Mouse (Mus musculus) ovary, postnatal 36 days (tissue): ENCODE results near the gene 4930518I15Rik.
"Not testable (repeated sequence)": the region's sequence is repeated elsewhere in the genome, so short reads cannot be mapped to it uniquely, and the experiment has no call there.

ENCODE experiments used
- DNase-seq: peaks from one replicate; pipeline ENCODE4 v3.0.0; 2022; ENCODE audit warnings: low spot score, mixed read lengths

Gene 4930518I15Rik

DNA sequence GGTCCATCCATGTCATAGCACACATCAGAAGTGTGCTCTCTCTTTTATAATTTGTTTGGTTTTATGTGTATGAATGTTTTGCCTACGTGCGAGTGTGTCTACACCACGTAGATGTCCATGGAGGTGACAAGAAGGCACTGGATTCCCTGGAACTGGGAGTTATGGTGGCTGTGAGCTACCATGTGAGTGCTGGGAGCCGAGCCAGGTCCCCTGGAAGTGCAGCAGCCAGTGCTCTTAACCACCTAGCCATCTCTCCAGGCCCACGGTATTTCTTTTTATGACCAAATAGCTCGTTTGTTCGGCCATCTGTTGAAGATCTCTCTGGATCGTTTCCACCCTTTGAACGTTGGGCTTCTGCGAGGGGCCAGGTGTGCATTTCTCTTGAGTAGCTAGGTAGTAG lies 14.4 kb downstream of the 4930518I15Rik start:
- no peak for DNase-seq

GRCm38 (mm10) chr2:156842711-156843110 lies 15.0 kb downstream of the 4930518I15Rik start:
- DNase-seq = no peak

DNA sequence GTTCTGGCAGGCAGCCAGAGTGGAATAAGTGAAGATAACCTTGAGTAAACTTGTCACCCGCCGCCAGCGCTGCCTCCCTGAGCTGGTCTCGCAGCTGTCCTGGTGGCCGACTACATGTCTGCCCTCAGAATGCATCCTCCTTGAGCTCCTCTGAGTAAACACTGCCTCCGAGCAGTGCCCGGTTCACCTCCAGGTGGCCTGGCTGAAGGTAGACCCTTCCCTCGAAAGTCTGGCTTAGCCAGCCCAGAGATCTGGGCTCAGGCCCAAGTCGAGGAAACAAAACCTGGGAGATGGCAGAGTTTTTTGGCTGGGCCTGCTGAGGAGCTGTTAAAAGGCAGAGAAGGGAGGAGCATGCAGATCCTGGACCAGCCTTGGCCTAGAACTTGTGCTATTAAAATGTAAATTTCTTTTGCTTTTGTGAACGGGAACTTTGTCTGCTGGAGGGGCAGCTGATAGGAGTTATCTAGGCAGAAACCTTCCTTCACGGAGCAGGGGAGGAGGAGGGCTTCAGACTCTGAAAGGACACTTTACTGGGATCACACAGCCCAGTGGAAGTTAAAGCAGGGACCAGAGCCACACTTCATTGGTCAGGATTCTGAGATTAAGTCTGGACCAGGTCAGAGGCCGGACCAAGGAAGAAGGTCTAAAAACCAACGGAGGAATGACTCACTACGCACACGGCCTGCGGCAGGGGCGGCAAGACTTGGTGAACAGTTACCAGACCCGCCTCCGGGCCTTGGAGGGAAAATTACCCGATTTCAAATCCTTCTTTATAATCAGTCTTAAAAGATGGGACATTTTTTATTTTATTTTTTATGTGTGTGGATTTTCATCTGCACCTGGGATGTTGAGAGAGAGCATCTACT lies 15.7 kb downstream of the 4930518I15Rik start:
- peak; percentile 66 for DNase-seq

DNA sequence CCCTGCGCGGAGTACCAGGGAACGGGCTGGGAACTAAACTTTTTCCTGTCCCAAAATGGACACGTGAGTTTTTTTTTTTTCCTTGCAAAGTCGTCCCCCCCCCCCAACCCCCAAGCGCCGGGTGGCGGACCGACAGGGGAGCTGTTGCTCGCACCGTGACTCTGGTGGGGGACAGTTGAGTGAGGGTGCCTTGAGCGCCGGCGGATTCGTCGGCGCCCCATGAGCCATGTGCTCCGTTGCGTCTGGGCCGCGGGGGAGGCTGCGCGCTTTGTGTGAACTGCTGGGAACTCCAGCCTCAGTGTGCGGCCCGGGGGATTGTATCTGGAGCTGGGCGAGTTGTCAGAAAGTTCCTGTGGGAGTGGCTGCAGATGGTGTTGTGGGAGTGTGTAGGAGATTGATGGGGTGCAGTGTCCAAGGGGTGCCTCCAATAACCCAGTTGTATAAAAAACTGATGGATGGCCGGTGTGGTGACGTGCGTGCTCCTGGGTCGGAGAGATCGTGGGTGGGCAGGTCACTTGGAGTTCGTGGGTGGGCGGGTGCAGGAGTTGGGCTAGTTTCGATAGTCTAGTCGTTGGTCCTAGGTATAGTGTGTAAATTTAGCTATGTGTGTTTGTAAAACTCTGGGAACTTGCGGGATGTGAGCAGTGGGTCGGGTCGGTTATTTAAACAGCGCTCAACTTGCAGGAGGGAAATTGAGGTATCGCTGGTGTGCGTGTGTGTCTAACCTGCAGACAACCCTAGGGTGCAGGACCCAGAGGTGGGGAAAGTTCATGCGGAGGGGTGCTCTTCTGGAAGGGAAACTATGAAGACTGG lies 16.5 kb downstream of the 4930518I15Rik start:
- peak; percentile 71 for DNase-seq

GRCm38 (mm10) chr2:156840301-156841027 lies 17.3 kb downstream of the 4930518I15Rik start:
- DNase-seq = peak; percentile 57

- DNase-seq = peak; percentile 81
Measured at GRCm38 (mm10) chr2:156839319-156840191, 18.2 kb downstream of the 4930518I15Rik start, which contains the start of gene Tgif2. Gene Tgif2 (plus strand): TSS chr2:156840007.

GRCm38 (mm10) chr2:156838839-156839238 lies 18.9 kb downstream of the 4930518I15Rik start:
- DNase-seq = no peak

DNA sequence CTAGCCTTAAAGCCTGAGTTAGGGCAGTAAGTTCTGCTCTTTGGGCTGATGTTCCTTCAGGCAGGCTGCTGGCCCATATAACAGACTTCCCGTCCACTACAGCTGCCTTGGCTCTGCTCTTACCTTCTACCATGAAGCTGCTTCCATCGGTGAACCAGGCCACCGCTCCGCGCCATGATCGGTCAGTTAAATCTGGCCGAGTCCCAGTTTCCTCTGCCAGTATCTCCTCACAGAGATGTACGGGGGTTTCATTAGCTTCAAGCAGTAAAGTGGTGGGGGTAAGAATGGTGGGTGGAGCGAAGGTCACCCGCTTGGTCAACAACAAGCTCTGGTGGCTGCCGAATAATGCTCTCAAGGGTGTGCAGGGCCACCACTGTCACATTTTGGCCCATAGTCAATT lies 23.4 kb downstream of the 4930518I15Rik start:
- DNase-seq = no peak

GRCm38 (mm10) chr2:156825128-156825527 lies 32.6 kb downstream of the 4930518I15Rik start:
- DNase-seq = not testable (repeated sequence)

- DNase-seq = no peak
Measured at GRCm38 (mm10) chr2:156816116-156816515, 41.6 kb downstream of the 4930518I15Rik start.

GRCm38 (mm10) chr2:156815412-156815811 lies 42.3 kb downstream of the 4930518I15Rik start:
- DNase-seq = no peak

DNA sequence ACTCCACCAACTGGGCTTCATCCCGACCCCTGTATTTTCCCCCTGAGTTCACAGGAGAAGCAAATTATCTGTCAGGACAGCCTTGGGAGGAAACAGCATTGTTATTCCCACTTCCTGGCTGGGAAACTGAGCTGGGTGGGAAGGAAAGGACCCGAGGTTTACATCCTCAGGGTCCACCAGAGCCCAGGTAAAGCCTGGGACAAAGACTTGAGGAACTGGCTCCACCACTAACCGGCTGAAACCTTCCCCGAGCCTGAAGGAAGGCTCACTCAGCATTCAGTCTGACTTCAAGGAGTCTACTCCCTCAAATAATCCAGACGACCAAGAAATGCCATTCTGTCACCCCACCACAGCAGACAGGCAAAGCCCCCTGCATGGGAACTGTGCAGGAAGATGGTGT lies 42.9 kb downstream of the 4930518I15Rik start:
- no peak for DNase-seq

DNA sequence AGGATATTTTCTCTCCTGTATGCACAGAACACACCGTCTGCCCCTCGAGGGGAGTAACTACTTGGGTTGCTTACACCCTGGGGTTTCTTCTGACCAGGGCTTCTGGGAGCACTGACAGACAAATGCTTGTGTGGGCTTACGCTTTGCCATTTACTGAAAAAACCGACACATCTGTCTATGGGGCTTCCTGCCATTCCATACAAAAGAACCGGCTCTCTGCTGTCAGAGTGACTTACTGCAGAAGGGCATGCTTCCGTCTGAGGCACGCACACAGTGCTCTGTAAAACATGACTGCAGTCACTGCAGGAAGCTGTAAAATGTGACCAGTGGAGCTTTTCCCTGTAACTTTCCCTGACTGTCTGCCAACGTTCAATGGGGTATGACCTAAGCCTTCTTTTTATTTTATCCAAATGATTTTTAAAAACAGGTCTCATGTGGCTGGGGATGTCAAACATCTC lies 43.4 kb downstream of the 4930518I15Rik start:
- DNase-seq = no peak

- DNase-seq = no peak
Measured at GRCm38 (mm10) chr2:156811556-156811955, 46.2 kb downstream of the 4930518I15Rik start.

GRCm38 (mm10) chr2:156810716-156811115 lies 47.0 kb downstream of the 4930518I15Rik start:
- DNase-seq = no peak

- peak; percentile 46 for DNase-seq
Measured at GRCm38 (mm10) chr2:156809579-156809978, 48.2 kb downstream of the 4930518I15Rik start.

GRCm38 (mm10) chr2:156806886-156807285 lies 50.9 kb downstream of the 4930518I15Rik start:
- DNase-seq = no peak
